Mouse (Mus musculus) adipose tissue, adult 10 weeks (tissue): ENCODE data around the gene Stard7. TPM values are rescaled to one million over a fixed set of nuclear protein-coding genes. Genes with fewer than 3 reads are reported as not detected.

Source experiments
- polyA plus RNA-seq: library from polyadenylated mRNA; stranded (reverse); fragments of 350-450 nt; fragmentation: Illumina TruSeq; extraction: RNeasy Lipid Tissue Mini Kit (QIAGEN cat#74804); gene quantifications from one replicate; pipeline ENCODE4 v1.2.3, GENCODE M21; 2014; ENCODE audit warnings: low read depth, low replicate concordance

The Stard7 gene
- polyA plus RNA-seq, result 48.1 TPM

DNA sequence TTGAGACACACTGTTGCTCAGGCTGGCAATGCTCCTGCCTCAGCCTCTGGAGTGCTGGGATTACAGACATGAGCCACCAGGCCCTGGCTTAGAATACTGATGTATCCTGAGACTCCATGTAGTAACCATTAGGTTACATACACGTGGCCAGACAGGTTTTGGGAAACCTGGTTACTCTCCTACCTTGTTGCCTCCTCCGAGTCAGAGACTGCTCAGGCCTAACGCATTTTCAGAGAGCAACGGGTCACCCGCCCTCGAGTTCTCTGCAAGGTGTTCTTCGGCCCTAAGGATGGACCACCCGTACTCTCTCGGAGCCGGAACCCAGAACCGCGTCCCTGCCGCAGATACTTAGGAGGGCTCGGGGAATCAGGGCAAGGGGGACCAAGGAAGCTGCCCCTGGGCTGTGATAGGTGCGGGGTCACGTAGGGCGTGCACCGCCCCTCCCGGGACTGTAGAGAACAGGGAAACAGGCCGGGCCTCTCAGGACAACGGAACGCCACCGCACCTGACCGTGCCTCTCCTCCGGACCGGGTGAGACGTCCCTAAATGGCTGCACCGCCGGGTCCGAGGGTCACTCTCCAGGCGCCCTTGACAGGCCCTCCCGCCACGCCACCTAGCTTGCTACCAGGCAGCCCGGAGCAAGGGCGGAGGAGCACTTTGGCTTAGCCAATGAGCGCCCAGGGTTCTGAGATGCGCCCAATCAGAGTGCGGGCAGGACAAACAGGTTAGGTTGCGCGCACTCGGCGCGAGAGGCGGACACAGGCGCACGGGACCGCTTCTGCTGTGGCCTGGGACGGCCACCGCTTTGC lies at the start of gene Stard7:
Gene Stard7, plus strand, starts transcription at position 728 of the 809 bp plus-strand sequence.

DNA sequence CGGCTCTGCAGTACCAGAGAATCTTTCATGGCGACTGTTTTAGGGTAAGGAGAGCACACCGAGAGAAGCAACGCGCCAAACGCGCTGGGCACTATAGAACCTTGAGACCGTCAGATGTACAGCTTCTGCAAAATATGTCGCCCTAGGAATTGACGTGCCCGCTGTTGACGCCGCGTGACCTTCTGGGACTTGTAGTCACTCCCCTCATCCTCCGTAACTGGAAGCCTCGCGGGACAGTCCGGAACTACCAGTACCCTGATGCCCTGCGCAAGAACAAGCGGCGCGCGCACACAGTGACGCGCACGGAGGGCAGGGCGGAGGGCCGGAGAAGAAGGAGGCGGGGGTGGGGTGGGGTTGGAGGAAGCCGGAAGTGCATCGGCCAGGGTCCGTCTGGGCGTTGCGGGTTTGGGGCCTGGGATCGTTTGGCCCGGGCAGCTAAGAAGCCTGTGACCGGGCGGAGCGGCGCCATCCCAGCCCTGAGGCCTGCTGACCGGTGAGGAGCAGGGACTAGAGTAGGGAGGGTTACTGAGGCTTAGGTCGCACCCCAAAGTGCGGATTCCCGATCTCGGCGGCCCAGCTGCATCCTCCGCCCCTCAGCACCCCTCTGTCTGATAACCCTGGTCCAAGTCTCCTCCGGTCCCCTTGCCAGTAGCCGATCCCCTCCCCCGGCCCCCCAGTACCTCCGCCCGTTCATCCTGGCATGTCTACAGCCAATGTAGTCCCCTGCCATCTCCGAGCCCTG lies 22.3 kb upstream of the Stard7 start, which contains the start of the genes Ciao1 and Tmem127:
Gene Ciao1, minus strand, starts transcription at position 225 of the 742 bp plus-strand sequence.
Gene Tmem127, plus strand, starts transcription at position 317 of the 742 bp plus-strand sequence.

DNA sequence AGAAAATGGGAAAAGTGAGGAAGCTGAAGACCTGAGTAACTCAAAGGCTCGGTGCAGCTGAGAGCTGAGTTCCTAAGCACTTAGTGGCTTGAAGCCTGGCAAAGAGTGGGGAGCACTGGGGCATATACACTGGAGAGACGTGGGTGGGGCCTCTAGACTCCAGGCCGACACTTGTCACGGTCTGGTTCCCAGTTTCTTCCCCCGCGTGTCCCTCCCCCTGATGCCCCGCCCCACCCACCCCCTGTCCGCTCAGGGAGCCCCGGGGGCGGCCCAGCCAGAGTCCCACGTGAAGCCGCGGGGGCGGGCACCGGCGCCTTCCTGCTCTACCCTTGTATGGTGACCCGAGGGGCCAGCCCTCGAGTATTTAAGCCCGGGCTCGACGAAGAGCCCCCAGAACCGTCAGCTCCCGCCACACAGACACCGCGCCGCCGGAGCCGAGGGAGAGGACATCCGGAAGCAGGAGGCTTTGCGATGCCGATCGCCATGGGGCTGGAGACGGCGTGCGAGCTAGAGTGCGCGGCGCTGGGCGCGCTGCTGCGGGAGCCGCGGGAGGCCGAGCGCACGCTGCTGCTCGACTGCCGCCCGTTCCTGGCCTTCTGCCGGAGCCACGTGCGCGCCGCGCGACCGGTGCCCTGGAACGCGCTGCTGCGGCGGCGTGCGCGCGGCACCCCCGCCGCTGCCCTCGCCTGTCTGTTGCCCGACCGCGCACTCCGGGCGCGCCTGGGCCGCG lies 65.9 kb downstream of the Stard7 start, which contains the start of gene Dusp2:
Gene Dusp2, plus strand, starts transcription at position 393 of the 730 bp plus-strand sequence.

DNA sequence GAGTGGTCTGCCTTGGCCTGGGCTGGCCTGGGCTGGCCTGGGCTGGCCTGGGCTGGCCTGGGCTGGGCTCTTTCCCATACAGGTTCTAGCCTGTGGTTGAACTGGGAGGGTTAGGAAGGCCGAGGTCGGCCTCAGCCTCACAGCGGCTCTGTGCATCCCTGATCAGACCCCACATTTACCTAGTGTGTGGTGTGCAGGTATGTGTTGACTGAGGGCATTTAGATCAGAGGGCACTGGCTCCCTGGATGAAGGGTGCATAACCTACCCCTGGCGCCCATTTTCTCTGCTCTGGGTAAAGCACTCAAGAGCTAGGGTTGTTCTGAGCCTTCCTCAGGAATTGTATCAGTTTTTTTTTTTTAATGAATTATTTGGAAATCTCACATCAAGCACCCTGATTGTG lies 68.4 kb downstream of the Stard7 start, which contains the start of gene Astl:
Gene Astl, plus strand, starts transcription at position 224 of the 400 bp plus-strand sequence.

Other genes with a start within 250 kb of the Stard7 start
- 26.0 TPM for gene Blvra, start 199.6 kb upstream of the Stard7 start, polyA plus RNA-seq
- gene Ncaph, start 136.3 kb upstream of the Stard7 start, polyA plus RNA-seq, result 2.2 TPM
- 9.2 TPM for gene Itpripl1, start 126.8 kb upstream of the Stard7 start, polyA plus RNA-seq
- 3.2 TPM for gene 1810024B03Rik, start 61.9 kb upstream of the Stard7 start, polyA plus RNA-seq
- gene Snrnp200, start 61.8 kb upstream of the Stard7 start, polyA plus RNA-seq, result 44.5 TPM
- gene Ciao1, start 22.4 kb upstream of the Stard7 start, polyA plus RNA-seq, result 51.1 TPM
- gene Tmem127, start 22.3 kb upstream of the Stard7 start, polyA plus RNA-seq, result 38.5 TPM
- gene Dusp2, start 65.9 kb downstream of the Stard7 start, polyA plus RNA-seq, result 1.4 TPM
- gene Astl, start 68.4 kb downstream of the Stard7 start, polyA plus RNA-seq, result not detected
- gene Adra2b, start 93.0 kb downstream of the Stard7 start, polyA plus RNA-seq, result 0.57 TPM
- 0.73 TPM for gene Gpat2, start 155.0 kb downstream of the Stard7 start, polyA plus RNA-seq
- 43.4 TPM for gene Fahd2a, start 174.3 kb downstream of the Stard7 start, polyA plus RNA-seq